In genomic region chr13:31981198-31981597, GRCm38 (mm10) we compare ENCODE assay signal across 29 mouse cellular contexts.
"Had no signal": no experiment of that assay in that cellular context is flagged by ENCODE, and none has a peak within 500 bp of the region (broad histone marks: within the 10 kb centered on the region; RNA-seq: fewer than 3 reads in every experiment).

No protein-coding gene starts in this region.

- H3K4me3 ChIP-seq: embryonic facial prominence, embryonic 10.5 days; embryonic facial prominence, embryonic 12.5 days; embryonic facial prominence, embryonic 13.5 days; embryonic facial prominence, embryonic 15.5 days; erythroblast, embryonic 14.5 days; forebrain, embryonic 10.5 days; forebrain, embryonic 12.5 days; forebrain, embryonic 13.5 days; forebrain, embryonic 15.5 days; gastrocnemius, adult 2 months; heart, adult 2 months had no signal

- H3K9me3 ChIP-seq: embryonic facial prominence, embryonic 10.5 days; embryonic facial prominence, embryonic 12.5 days; embryonic facial prominence, embryonic 13.5 days; embryonic facial prominence, embryonic 15.5 days; forebrain, embryonic 10.5 days; forebrain, embryonic 12.5 days; forebrain, embryonic 13.5 days; forebrain, embryonic 15.5 days had no signal

- H3K9ac ChIP-seq: embryonic facial prominence, embryonic 12.5 days; embryonic facial prominence, embryonic 13.5 days; embryonic facial prominence, embryonic 15.5 days; forebrain, embryonic 12.5 days; forebrain, embryonic 13.5 days; forebrain, embryonic 15.5 days; forebrain, postnatal 0 days had no signal

- H3K4me1 ChIP-seq: embryonic facial prominence, embryonic 10.5 days; embryonic facial prominence, embryonic 12.5 days; embryonic facial prominence, embryonic 13.5 days; embryonic facial prominence, embryonic 15.5 days; forebrain, embryonic 10.5 days; forebrain, embryonic 12.5 days; forebrain, embryonic 13.5 days; forebrain, embryonic 15.5 days had no signal

- H3K36me3 ChIP-seq: embryonic facial prominence, embryonic 10.5 days; embryonic facial prominence, embryonic 12.5 days; embryonic facial prominence, embryonic 13.5 days; embryonic facial prominence, embryonic 15.5 days; forebrain, embryonic 10.5 days; forebrain, embryonic 12.5 days; forebrain, embryonic 15.5 days had no signal

- H3K27ac ChIP-seq: embryonic facial prominence, embryonic 10.5 days; embryonic facial prominence, embryonic 12.5 days; embryonic facial prominence, embryonic 13.5 days; embryonic facial prominence, embryonic 15.5 days; forebrain, embryonic 10.5 days; forebrain, embryonic 12.5 days; forebrain, embryonic 13.5 days; forebrain, embryonic 15.5 days; gastrocnemius, adult 2 months; heart, adult 2 months had no signal

- H3K27me3 ChIP-seq: embryonic facial prominence, embryonic 12.5 days; embryonic facial prominence, embryonic 13.5 days; embryonic facial prominence, embryonic 15.5 days; forebrain, embryonic 12.5 days; forebrain, embryonic 13.5 days; forebrain, embryonic 15.5 days had no signal

- ATAC-seq: forebrain, embryonic 13.5 days; forebrain, embryonic 14.5 days; forebrain, embryonic 15.5 days; forebrain, embryonic 16.5 days; forebrain, postnatal 0 days had no signal

- DNase-seq: cerebellum, adult 18-20 months; cerebellum, adult 2 months; cerebellum, adult 8-10 months; cerebellum, adult 9-10 months; cerebellum, adult 9-11 months; cerebellum, postnatal 10 days; cerebellum, postnatal 14 days; cerebellum, postnatal 25 days; cerebellum, postnatal 36 days; embryo, embryonic 11 days; forebrain, postnatal 0 days; gastrocnemius, adult 2 months; gastrocnemius, postnatal 10 days; gastrocnemius, postnatal 14 days; gastrocnemius, postnatal 25 days; gastrocnemius, postnatal 36 days; heart, adult 18-20 months; heart, adult 2 months had no signal

- H3K4me2 ChIP-seq: embryonic facial prominence, embryonic 12.5 days; embryonic facial prominence, embryonic 13.5 days; embryonic facial prominence, embryonic 15.5 days; forebrain, embryonic 12.5 days; forebrain, embryonic 13.5 days; forebrain, embryonic 15.5 days had no signal
